Mouse (Mus musculus) adrenal gland, adult 2 months (tissue): ENCODE results near the gene Calm3. TPM values are rescaled to one million over a fixed set of nuclear protein-coding genes. Genes with fewer than 3 reads are reported as not detected.

Source experiments
- DNase-seq: peaks from one replicate; pipeline ENCODE4 v3.0.0; 2021
- polyA plus RNA-seq: library from polyadenylated mRNA; depleted of rRNA; stranded (reverse); fragments of >200 nt; gene quantifications from 2 replicates; pipeline ENCODE4 v1.2.3, GENCODE M21; 2012
- total RNA-seq, 2 experiments: library from RNA; stranded (reverse); gene quantifications; 2 replicates each; pipeline ENCODE4 v1.2.3; 2021

Calm3 gene
- total and polyA plus RNA-seq, 3 experiments: 254 to 408 (median 261) TPM

GRCm38 (mm10) chr7:16915461-16916340 lies 8.2 kb downstream of the Calm3 start:
- no peak for DNase-seq

- no peak for DNase-seq
Measured at GRCm38 (mm10) chr7:16914453-16915343, 9.2 kb downstream of the Calm3 start.

- peak; percentile 75 for DNase-seq
Measured at GRCm38 (mm10) chr7:16913806-16914452, 10.0 kb downstream of the Calm3 start.

- no peak for DNase-seq
Measured at GRCm38 (mm10) chr7:16912360-16912759, 11.6 kb downstream of the Calm3 start.

GRCm38 (mm10) chr7:16911904-16912303 lies 12.0 kb downstream of the Calm3 start:
- DNase-seq: no peak

- no peak for DNase-seq
Measured at GRCm38 (mm10) chr7:16909909-16910308, 14.0 kb downstream of the Calm3 start.

- DNase-seq: no peak
Measured at GRCm38 (mm10) chr7:16908859-16909258, 15.1 kb downstream of the Calm3 start.

- no peak for DNase-seq
Measured at GRCm38 (mm10) chr7:16908367-16908766, 15.5 kb downstream of the Calm3 start.

GRCm38 (mm10) chr7:16907842-16908241 lies 16.1 kb downstream of the Calm3 start:
- no peak for DNase-seq

- no peak for DNase-seq
Measured at GRCm38 (mm10) chr7:16906889-16907559, 16.9 kb downstream of the Calm3 start.

GRCm38 (mm10) chr7:16906281-16906680 lies 17.6 kb downstream of the Calm3 start, which contains the start of gene Ptgir:
TSS of gene Ptgir (plus strand) at chr7:16906490.
- no peak for DNase-seq

GRCm38 (mm10) chr7:16905491-16906021 lies 18.4 kb downstream of the Calm3 start:
- peak; percentile 73 for DNase-seq

GRCm38 (mm10) chr7:16904120-16904675 lies 19.7 kb downstream of the Calm3 start:
- no peak for DNase-seq

GRCm38 (mm10) chr7:16903439-16903955 lies 20.4 kb downstream of the Calm3 start:
- no peak for DNase-seq

- no peak for DNase-seq
Measured at GRCm38 (mm10) chr7:16900526-16900925, 23.4 kb downstream of the Calm3 start.

- no peak for DNase-seq
Measured at GRCm38 (mm10) chr7:16895511-16895910, 28.4 kb downstream of the Calm3 start.

GRCm38 (mm10) chr7:16895000-16895399 lies 28.9 kb downstream of the Calm3 start:
- DNase-seq: peak; percentile 85

GRCm38 (mm10) chr7:16894279-16894678 lies 29.6 kb downstream of the Calm3 start:
- DNase-seq: no peak

GRCm38 (mm10) chr7:16893612-16894011 lies 30.3 kb downstream of the Calm3 start:
- DNase-seq: no peak

GRCm38 (mm10) chr7:16892352-16892730 lies 31.6 kb downstream of the Calm3 start:
- no peak for DNase-seq
